Mouse (Mus musculus) adrenal gland, adult 2 months (tissue): ENCODE data around the gene Pde9a. TPM values are rescaled to one million over a fixed set of nuclear protein-coding genes. Genes with fewer than 3 reads are reported as not detected.

ENCODE experiments used
- DNase-seq: peaks from one replicate; pipeline ENCODE4 v3.0.0; 2021
- polyA plus RNA-seq: library from polyadenylated mRNA; depleted of rRNA; stranded (reverse); fragments of >200 nt; gene quantifications from 2 replicates; pipeline ENCODE4 v1.2.3, GENCODE M21; 2012
- total RNA-seq, 2 experiments: library from RNA; stranded (reverse); gene quantifications; 2 replicates each; pipeline ENCODE4 v1.2.3; 2021

The Pde9a gene
- total and polyA plus RNA-seq, 3 experiments = 1.9 to 3.4 (median 2.5) TPM

- DNase-seq = no peak
Measured at GRCm38 (mm10) chr17:31386766-31387275, 811 bp downstream of the Pde9a start.

GRCm38 (mm10) chr17:31389432-31390050, 3.5 kb downstream of the Pde9a start:
- DNase-seq = no peak

GRCm38 (mm10) chr17:31391462-31391861, 5.5 kb downstream of the Pde9a start:
- DNase-seq = no peak

- DNase-seq = no peak
Measured at GRCm38 (mm10) chr17:31392041-31392440, 6.0 kb downstream of the Pde9a start.

GRCm38 (mm10) chr17:31393811-31394210, 7.8 kb downstream of the Pde9a start:
- no peak for DNase-seq

- DNase-seq = no peak
Measured at GRCm38 (mm10) chr17:31400294-31400693, 14.3 kb downstream of the Pde9a start.

- DNase-seq = no peak
Measured at GRCm38 (mm10) chr17:31401160-31401559, 15.2 kb downstream of the Pde9a start.

GRCm38 (mm10) chr17:31402713-31403112, 16.7 kb downstream of the Pde9a start:
- DNase-seq = no peak

- no peak for DNase-seq
Measured at GRCm38 (mm10) chr17:31405694-31406227, 19.8 kb downstream of the Pde9a start.

- DNase-seq = no peak
Measured at GRCm38 (mm10) chr17:31409741-31410350, 23.8 kb downstream of the Pde9a start.

GRCm38 (mm10) chr17:31415258-31415657, 29.2 kb downstream of the Pde9a start:
- no peak for DNase-seq

- no peak for DNase-seq
Measured at GRCm38 (mm10) chr17:31418804-31419597, 33.0 kb downstream of the Pde9a start.

GRCm38 (mm10) chr17:31419598-31419950, 33.6 kb downstream of the Pde9a start:
- DNase-seq = no peak

- DNase-seq = no peak
Measured at GRCm38 (mm10) chr17:31419995-31420394, 34.0 kb downstream of the Pde9a start.

GRCm38 (mm10) chr17:31420658-31421057, 34.6 kb downstream of the Pde9a start:
- no peak for DNase-seq

GRCm38 (mm10) chr17:31422381-31422780, 36.4 kb downstream of the Pde9a start:
- DNase-seq = no peak

GRCm38 (mm10) chr17:31423020-31423419, 37.0 kb downstream of the Pde9a start:
- no peak for DNase-seq

- no peak for DNase-seq
Measured at GRCm38 (mm10) chr17:31424358-31424757, 38.3 kb downstream of the Pde9a start.

- no peak for DNase-seq
Measured at GRCm38 (mm10) chr17:31424798-31425197, 38.8 kb downstream of the Pde9a start.

- DNase-seq = no peak
Measured at GRCm38 (mm10) chr17:31425827-31426698, 40.1 kb downstream of the Pde9a start.

- no peak for DNase-seq
Measured at GRCm38 (mm10) chr17:31429402-31429801, 43.4 kb downstream of the Pde9a start.

- no peak for DNase-seq
Measured at GRCm38 (mm10) chr17:31432878-31433281, 46.9 kb downstream of the Pde9a start.
